Mouse (Mus musculus) liver, embryonic 13.5 days (tissue): Measurements from ENCODE around the gene Srpx2. TPM values are rescaled to one million over a fixed set of nuclear protein-coding genes. Genes with fewer than 3 reads are reported as not detected.

ENCODE experiments used
- ATAC-seq: fragments of 200-750 bp; cut with Nextera tagmentation; 2 replicates; pipeline ENCODE4 v1.8.0; 2017; ENCODE audit warnings: low read depth, mild to moderate bottlenecking, moderate number of reproducible peaks, moderate library complexity
- DNase-seq: peaks from one replicate; pipeline ENCODE4 v3.0.0; 2022
- H3K27ac ChIP-seq: fragments of 300-500 bp; sonication (generic); 2 replicates; pipeline ENCODE4 v1.5.1; 2015; ENCODE audit warnings: moderate library complexity, mild to moderate bottlenecking, inconsistent platforms
- H3K27me3 ChIP-seq: fragments of 300-500 bp; sonication (generic); 2 replicates; pipeline ENCODE4 v1.6.1; 2015; ENCODE audit warnings: mild to moderate bottlenecking, inconsistent platforms
- H3K36me3 ChIP-seq: fragments of 300-500 bp; sonication (generic); 2 replicates; pipeline ENCODE4 v1.6.1; 2015; ENCODE audit warnings: mild to moderate bottlenecking, inconsistent platforms
- H3K4me1 ChIP-seq: fragments of 300-500 bp; sonication (generic); replicated peaks from 2 replicates; pipeline ENCODE4 v1.6.1; 2015; ENCODE audit warnings: inconsistent platforms
- H3K4me2 ChIP-seq: fragments of 300-500 bp; sonication (generic); 2 replicates; pipeline ENCODE4 v1.6.1; 2015; ENCODE audit warnings: inconsistent platforms, mild to moderate bottlenecking, moderate library complexity
- H3K4me3 ChIP-seq: fragments of 300-500 bp; sonication (generic); replicated peaks from 2 replicates; pipeline ENCODE4 v1.5.1; 2015; ENCODE audit warnings: mild to moderate bottlenecking, inconsistent platforms
- H3K9ac ChIP-seq: fragments of 300-500 bp; sonication (generic); 2 replicates; pipeline ENCODE4 v1.6.1; 2015; ENCODE audit warnings: mild to moderate bottlenecking, inconsistent platforms
- H3K9me3 ChIP-seq: fragments of 300-500 bp; sonication (generic); replicated peaks from 2 replicates; pipeline ENCODE4 v1.6.1; 2016; ENCODE audit warnings: inconsistent platforms
- WGBS: fragments of 180-500 bp; shearing (Covaris S2); methylation state at CpG from one replicate; pipeline ENCODE4 v1.1.7; 2015; ENCODE audit not compliant: insufficient replicate concordance; 5-methylcytosine and 5-hydroxymethylcytosine counted together
- polyA plus RNA-seq: library from polyadenylated mRNA; unstranded; fragments of >200 nt; fragmentation: Nextera tagmentation; extraction: Ambion mirVana; gene quantifications from 2 replicates; pipeline ENCODE4 v1.2.1, GENCODE M21; 2015

Srpx2 gene
- polyA plus RNA-seq: 0.21 and 0.33 TPM in 2 replicates

DNA sequence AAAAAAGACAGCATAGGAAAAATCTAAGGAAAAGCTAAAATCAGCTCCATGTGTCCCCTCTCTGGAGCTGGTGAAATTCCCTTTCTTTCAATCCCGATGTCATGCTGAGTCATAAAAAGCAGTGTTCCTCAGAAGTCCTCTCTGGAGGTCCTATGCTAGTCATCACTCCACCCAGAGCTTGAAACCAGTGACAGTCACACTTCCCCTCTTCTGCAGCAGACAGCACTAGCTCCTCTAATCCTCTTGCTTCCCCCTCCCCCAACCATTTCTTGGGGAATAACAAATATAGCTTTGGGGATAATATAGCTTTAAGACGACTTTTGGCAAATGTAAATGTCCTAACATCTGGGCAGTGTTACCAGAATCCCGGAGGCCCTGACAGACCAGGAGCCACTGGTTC, at the start of gene Srpx2:
Srpx2 (plus strand) TSS at position 166 of the 400 bp plus-strand sequence.
- Histone ChIP-seq H3K27ac (no peak within 1 kb of the TSS), H3K9me3 (no peaks in the 10 kb centered on the region), H3K4me3 (no peak within 1 kb of the TSS), H3K9ac (no peak within 1 kb of the TSS), H3K4me2 (no peak within 1 kb of the TSS), H3K4me1 (no peaks in the 10 kb centered on the region), H3K36me3 (no peaks in the 10 kb centered on the region), H3K27me3 (no peaks in the 10 kb centered on the region)
- 30% methylated on average over 3 of the region's 3 CpGs for WGBS
- ATAC-seq (no peak), DNase-seq (no peak)

- DNase-seq (no peak), ATAC-seq (no peak)
- H3K27me3 ChIP-seq: no peaks in the 10 kb centered on the region
- H3K9me3 ChIP-seq: no peaks in the 10 kb centered on the region
- no peak overlapping the region for H3K9ac ChIP-seq
- H3K27ac ChIP-seq: no peak overlapping the region
- H3K4me2 ChIP-seq: no peak overlapping the region
- H3K36me3 ChIP-seq: no peaks in the 10 kb centered on the region
- H3K4me3 ChIP-seq: no peak overlapping the region
- no peaks in the 10 kb centered on the region for H3K4me1 ChIP-seq
- 36% methylated on average over 6 of the region's 6 CpGs for WGBS
Observed at GRCm38 (mm10) chrX:133869743-133870142, 38.5 kb upstream of the Srpx2 start.

DNA sequence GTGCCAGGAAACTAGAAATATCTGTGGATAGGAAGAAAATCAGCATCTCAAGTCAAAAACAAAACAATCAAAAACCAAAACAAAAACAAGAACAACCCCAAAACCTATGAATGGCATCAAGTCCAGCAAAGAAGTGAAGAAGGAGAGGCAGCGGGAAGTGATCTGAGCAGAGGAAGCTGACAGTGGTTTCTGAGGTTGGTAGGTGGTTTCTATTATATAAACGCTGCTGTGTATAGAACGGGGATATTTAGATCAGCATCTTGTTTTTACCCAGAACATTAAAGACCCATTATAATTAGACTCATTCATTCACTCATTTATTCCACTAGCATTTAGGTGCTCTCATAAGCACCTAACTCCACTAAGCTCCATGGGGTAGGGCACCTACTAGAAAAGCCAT, 20.9 kb upstream of the Srpx2 start:
- WGBS: 37% methylated on average over 3 of the region's 3 CpGs
- H3K9ac ChIP-seq: no peak overlapping the region
- no peaks in the 10 kb centered on the region for H3K27me3 ChIP-seq
- ATAC-seq (no peak), DNase-seq (no peak)
- no peak overlapping the region for H3K27ac ChIP-seq
- H3K36me3 ChIP-seq: no peaks in the 10 kb centered on the region
- H3K4me3 ChIP-seq: no peak overlapping the region
- no peak overlapping the region for H3K4me2 ChIP-seq
- H3K4me1 ChIP-seq: no peaks in the 10 kb centered on the region
- no peaks in the 10 kb centered on the region for H3K9me3 ChIP-seq

GRCm38 (mm10) chrX:133888111-133888510, 20.1 kb upstream of the Srpx2 start:
- Histone ChIP-seq H3K27ac (no peak overlapping the region), H3K36me3 (no peaks in the 10 kb centered on the region), H3K4me1 (no peaks in the 10 kb centered on the region), H3K9me3 (no peaks in the 10 kb centered on the region), H3K27me3 (no peaks in the 10 kb centered on the region), H3K9ac (no peak overlapping the region), H3K4me2 (no peak overlapping the region), H3K4me3 (no peak overlapping the region)
- DNase-seq: no peak
- ATAC-seq: no peak
- WGBS: 75% methylated on average over 5 of the region's 5 CpGs

GRCm38 (mm10) chrX:133898014-133898542, 10.1 kb upstream of the Srpx2 start, which contains the start of gene Tspan6:
Tspan6 (minus strand) TSS chrX:133898429.
- peak within 1 kb of the TSS; percentile 59 for H3K9ac ChIP-seq
- 14% methylated on average over 33 of the region's 33 CpGs for WGBS
- H3K4me2 ChIP-seq: peak within 1 kb of the TSS; percentile 67

DNA sequence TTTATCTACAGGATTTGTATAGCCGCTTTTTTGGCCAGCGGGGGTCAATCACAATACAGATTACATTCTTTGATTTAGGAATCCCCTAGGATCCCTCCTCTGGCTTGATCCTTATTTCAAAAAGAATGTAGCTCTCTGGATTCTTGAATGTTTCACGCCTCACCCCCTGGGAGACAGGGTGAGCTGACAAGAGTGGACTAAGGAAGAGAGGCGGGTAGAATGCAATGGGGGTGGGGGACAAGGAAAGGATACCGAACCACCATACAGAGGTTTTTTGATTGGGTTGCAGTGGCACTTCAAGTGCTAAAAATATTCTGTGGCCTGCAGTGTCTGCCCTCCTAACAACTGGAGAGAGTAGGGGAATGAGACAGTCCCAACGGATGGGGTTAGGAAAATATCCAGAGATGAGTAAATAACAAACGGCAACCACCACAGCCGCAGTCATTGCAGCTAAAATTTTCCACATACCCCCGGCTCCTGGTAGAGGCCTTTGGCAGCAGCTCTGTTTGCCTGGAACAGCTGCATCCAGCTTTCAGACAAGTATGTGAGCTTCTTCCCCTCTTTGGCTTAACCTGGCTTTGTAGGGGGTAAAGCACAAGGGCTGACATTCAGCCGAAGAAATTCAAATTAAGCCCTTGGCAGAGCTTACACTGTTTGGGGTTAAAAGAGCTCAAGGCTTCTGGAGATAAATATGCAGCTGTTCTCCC, 3.3 kb downstream of the Srpx2 start:
- Histone ChIP-seq H3K4me1 (no peaks in the 10 kb centered on the region), H3K27ac (no peak overlapping the region), H3K4me2 (no peak overlapping the region), H3K9ac (no peak overlapping the region), H3K36me3 (no peaks in the 10 kb centered on the region), H3K9me3 (no peaks in the 10 kb centered on the region), H3K27me3 (no peaks in the 10 kb centered on the region), H3K4me3 (no peak overlapping the region)
- no peak for DNase-seq
- WGBS: 40% methylated on average over 10 of the region's 10 CpGs
- no peak for ATAC-seq

More at GRCm38 (mm10) chrX:133898014-133898542, 10.1 kb upstream of the Srpx2 start, which contains the start of gene Tspan6:
- Histone ChIP-seq H3K27me3 (no peaks in the 10 kb centered on the region), H3K4me3 (peak within 1 kb of the TSS; percentile 55), H3K27ac (no peak within 1 kb of the TSS), H3K4me1 (no peaks in the 10 kb centered on the region), H3K9me3 (no peaks in the 10 kb centered on the region), H3K36me3 (no peaks in the 10 kb centered on the region)
- DNase-seq (peak; percentile 52), ATAC-seq (peak; percentile 76)

DNA sequence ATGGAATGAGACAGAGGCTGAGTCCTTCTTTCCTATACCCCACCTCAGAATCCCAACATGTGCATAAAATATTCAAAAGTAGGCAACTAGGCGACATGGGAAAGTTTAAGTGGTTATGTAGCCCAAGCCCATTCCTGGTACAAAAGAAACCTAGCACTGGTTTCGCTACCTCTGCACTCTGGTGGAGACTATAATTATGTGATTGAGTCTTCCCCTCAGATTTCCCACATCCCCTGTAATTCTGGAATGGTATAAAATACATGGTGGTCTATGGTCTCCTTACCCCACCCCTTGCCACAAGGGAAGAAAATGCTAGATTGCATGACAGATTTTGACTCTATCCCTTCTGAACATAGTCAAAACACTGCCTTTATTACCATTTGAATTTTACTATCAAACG, 4.8 kb downstream of the Srpx2 start:
- Histone ChIP-seq H3K4me3 (no peak overlapping the region), H3K36me3 (no peaks in the 10 kb centered on the region), H3K9me3 (no peaks in the 10 kb centered on the region), H3K4me2 (no peak overlapping the region), H3K27me3 (no peaks in the 10 kb centered on the region), H3K9ac (no peak overlapping the region), H3K4me1 (no peaks in the 10 kb centered on the region), H3K27ac (no peak overlapping the region)
- DNase-seq (no peak), ATAC-seq (no peak)
- WGBS: 56% methylated on average over 3 of the region's 3 CpGs

- Histone ChIP-seq H3K27me3 (no peaks in the 10 kb centered on the region), H3K4me2 (no peak overlapping the region), H3K9me3 (no peaks in the 10 kb centered on the region), H3K4me1 (no peaks in the 10 kb centered on the region), H3K27ac (no peak overlapping the region), H3K36me3 (no peaks in the 10 kb centered on the region), H3K4me3 (no peak overlapping the region), H3K9ac (no peak overlapping the region)
- ATAC-seq (no peak), DNase-seq (no peak)
- WGBS: 36% methylated on average over 7 of the region's 7 CpGs
Observed at GRCm38 (mm10) chrX:133914219-133914618, 6.0 kb downstream of the Srpx2 start.

- Histone ChIP-seq H3K27me3 (no peaks in the 10 kb centered on the region), H3K4me3 (no peak overlapping the region), H3K27ac (no peak overlapping the region), H3K9ac (no peak overlapping the region), H3K9me3 (no peaks in the 10 kb centered on the region), H3K4me1 (no peaks in the 10 kb centered on the region), H3K36me3 (no peaks in the 10 kb centered on the region), H3K4me2 (no peak overlapping the region)
- WGBS: 29% methylated on average over 4 of the region's 4 CpGs
- ATAC-seq (no peak), DNase-seq (no peak)
Observed at GRCm38 (mm10) chrX:133921187-133921586, 13.0 kb downstream of the Srpx2 start.

GRCm38 (mm10) chrX:133926760-133927159, 18.5 kb downstream of the Srpx2 start:
- no peaks in the 10 kb centered on the region for H3K27me3 ChIP-seq
- H3K36me3 ChIP-seq: no peaks in the 10 kb centered on the region
- WGBS: 48% methylated on average over 5 of the region's 5 CpGs
- H3K4me3 ChIP-seq: no peak overlapping the region
- H3K4me2 ChIP-seq: no peak overlapping the region
- H3K9me3 ChIP-seq: no peaks in the 10 kb centered on the region
- no peak for ATAC-seq
- no peaks in the 10 kb centered on the region for H3K4me1 ChIP-seq
- H3K9ac ChIP-seq: no peak overlapping the region
- no peak overlapping the region for H3K27ac ChIP-seq
- no peak for DNase-seq

- Histone ChIP-seq H3K9me3 (no peaks in the 10 kb centered on the region), H3K9ac (no peak overlapping the region), H3K27me3 (no peaks in the 10 kb centered on the region), H3K4me1 (no peaks in the 10 kb centered on the region), H3K27ac (no peak overlapping the region), H3K4me3 (no peak overlapping the region), H3K36me3 (no peaks in the 10 kb centered on the region), H3K4me2 (no peak overlapping the region)
- peak; percentile 2 for DNase-seq
- WGBS: 50% methylated on average over 12 of the region's 12 CpGs
- no peak for ATAC-seq
Observed at GRCm38 (mm10) chrX:133931302-133932013, 23.2 kb downstream of the Srpx2 start.
